Mouse (Mus musculus) hindbrain, embryonic 16.5 days (tissue): ENCODE data around the gene Tle4. TPM values are rescaled to one million over a fixed set of nuclear protein-coding genes. Genes with fewer than 3 reads are reported as not detected.

Experiments used
- ATAC-seq: fragments of 200-750 bp; cut with Nextera tagmentation; 2 replicates; pipeline ENCODE4 v1.8.0; 2017; ENCODE audit warnings: moderate TSS enrichment, moderate library complexity
- H3K27ac ChIP-seq: fragments of 300-500 bp; sonication (generic); 2 replicates; pipeline ENCODE4 v1.5.1; 2014; ENCODE audit warnings: low read depth, mild to moderate bottlenecking, control low read depth, low read length, moderate library complexity
- H3K27me3 ChIP-seq: fragments of 300-500 bp; sonication (generic); replicated peaks from 2 replicates; pipeline ENCODE4 v1.6.1; 2014; ENCODE audit warnings: low read length; ENCODE audit not compliant: control insufficient read depth, insufficient read depth
- H3K36me3 ChIP-seq: fragments of 300-500 bp; sonication (generic); 2 replicates; pipeline ENCODE4 v1.6.1; 2014; ENCODE audit warnings: mild to moderate bottlenecking, low read length, moderate library complexity, mixed read lengths; ENCODE audit not compliant: control insufficient read depth, insufficient read depth
- H3K4me1 ChIP-seq: fragments of 300-500 bp; sonication (generic); 2 replicates; pipeline ENCODE4 v1.6.1; 2014; ENCODE audit warnings: low read depth, low read length; ENCODE audit not compliant: control insufficient read depth, insufficient read depth
- H3K4me2 ChIP-seq: fragments of 300-500 bp; sonication (generic); 2 replicates; pipeline ENCODE4 v1.6.1; 2014; ENCODE audit warnings: mild to moderate bottlenecking, low read length, control low read depth, moderate library complexity
- H3K4me3 ChIP-seq: fragments of 300-500 bp; sonication (generic); 2 replicates; pipeline ENCODE4 v1.5.1; 2014; ENCODE audit warnings: mild to moderate bottlenecking, low read length, control low read depth, moderate library complexity
- H3K9ac ChIP-seq: fragments of 300-500 bp; sonication (generic); 2 replicates; pipeline ENCODE4 v1.6.1; 2014; ENCODE audit warnings: low read depth, mild to moderate bottlenecking, control low read depth, low read length, moderate library complexity
- H3K9me3 ChIP-seq: fragments of 300-500 bp; sonication (generic); 2 replicates; pipeline ENCODE4 v1.6.1; 2014; ENCODE audit warnings: mild to moderate bottlenecking, low read length, moderate library complexity; ENCODE audit not compliant: control insufficient read depth
- WGBS: fragments of 180-500 bp; shearing (Covaris S2); extraction: QIAGEN DNeasy Blood & Tissue Kit; methylation state at CpG from one replicate; pipeline ENCODE4 v1.1.7; 2014; 5-methylcytosine and 5-hydroxymethylcytosine counted together
- polyA plus RNA-seq: library from polyadenylated mRNA; unstranded; fragments of >200 nt; fragmentation: Nextera tagmentation; extraction: Ambion mirVana; gene quantifications from 2 replicates; pipeline ENCODE4 v1.2.1, GENCODE M21; 2015

Gene Tle4
- polyA plus RNA-seq, 1 experiment from 2014 or later = 16.4 TPM

DNA sequence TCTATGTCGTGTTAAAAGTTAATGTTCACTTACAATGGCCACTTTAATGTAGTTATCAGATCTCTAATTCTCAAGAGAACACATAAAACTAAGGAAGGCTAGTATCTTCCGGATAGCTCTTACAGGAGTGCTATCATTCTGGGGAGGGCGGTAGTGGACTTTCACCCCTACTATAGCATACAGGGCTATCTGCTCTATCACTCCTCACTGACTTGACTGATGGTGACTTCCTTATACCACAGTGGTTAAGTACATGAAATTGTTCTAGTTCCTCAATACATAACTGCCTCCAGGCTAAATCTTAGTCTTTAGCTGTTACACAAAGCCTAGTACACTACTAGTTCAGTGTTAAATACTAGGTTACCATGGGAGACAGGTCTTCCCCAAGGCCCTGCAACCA is 104.8 kb downstream of the Tle4 start:
- Histone ChIP-seq H3K4me3 (no peak overlapping the region), H3K27me3 (no peaks in the 10 kb centered on the region), H3K27ac (no peak overlapping the region), H3K9ac (no peak overlapping the region), H3K4me1 (no peaks in the 10 kb centered on the region), H3K36me3 (no peaks in the 10 kb centered on the region), H3K4me2 (no peak overlapping the region), H3K9me3 (0 out of 2 replicates have a peak, but pooled peaks cover 2% of the 10 kb centered on the region)
- ATAC-seq = no peak
- 91% methylated on average over 3 of the region's 3 CpGs for WGBS

- Histone ChIP-seq H3K27me3 (no peaks in the 10 kb centered on the region), H3K9me3 (0 out of 2 replicates have a peak, but pooled peaks cover 2% of the 10 kb centered on the region), H3K4me1 (no peaks in the 10 kb centered on the region), H3K36me3 (no peaks in the 10 kb centered on the region), H3K27ac (no peak overlapping the region), H3K4me2 (no peak overlapping the region), H3K9ac (no peak overlapping the region), H3K4me3 (no peak overlapping the region)
- WGBS = 54% methylated on average over 9 of the region's 9 CpGs
- peak; percentile 68 for ATAC-seq
Observed at GRCm38 (mm10) chr19:14487180-14487579, 110.7 kb downstream of the Tle4 start.

GRCm38 (mm10) chr19:14485176-14485575 is 112.7 kb downstream of the Tle4 start:
- Histone ChIP-seq H3K36me3 (no peaks in the 10 kb centered on the region), H3K27ac (no peak overlapping the region), H3K27me3 (no peaks in the 10 kb centered on the region), H3K4me1 (peaks cover 5% of the 10 kb centered on the region), H3K4me2 (no peak overlapping the region), H3K9ac (no peak overlapping the region), H3K9me3 (0 out of 2 replicates have a peak, but pooled peaks cover 2% of the 10 kb centered on the region), H3K4me3 (no peak overlapping the region)
- 74% methylated on average over 3 of the region's 3 CpGs for WGBS
- ATAC-seq = no peak

DNA sequence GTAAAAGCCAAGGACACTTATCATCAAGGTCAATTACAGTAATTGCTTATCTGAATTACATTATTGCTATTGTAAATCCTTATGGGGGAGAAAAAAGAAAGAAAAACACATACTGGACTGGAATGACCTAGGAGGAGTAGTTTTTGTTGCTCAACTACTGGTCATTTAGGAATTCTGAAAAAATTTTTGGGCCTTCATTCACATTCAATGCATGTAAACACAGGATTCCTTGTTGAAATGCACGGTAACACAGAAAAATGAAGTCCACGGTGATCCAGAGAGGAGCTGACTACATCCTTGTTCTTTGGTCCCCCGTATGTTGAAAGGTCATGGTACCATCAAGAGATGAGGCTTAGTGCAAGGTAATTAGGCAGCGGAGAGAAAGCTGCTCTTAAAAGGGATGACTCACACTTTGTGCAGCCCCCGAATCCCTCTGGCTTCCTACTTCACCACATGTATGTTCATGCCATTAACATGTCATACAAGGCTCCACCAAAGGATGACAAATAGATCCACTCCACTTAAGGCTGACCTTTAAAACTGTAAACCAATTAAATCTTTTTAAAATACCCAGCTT is 115.2 kb downstream of the Tle4 start:
- H3K4me1 ChIP-seq = peaks cover 5% of the 10 kb centered on the region
- no peak overlapping the region for H3K27ac ChIP-seq
- H3K9me3 ChIP-seq = no peaks in the 10 kb centered on the region
- no peak overlapping the region for H3K9ac ChIP-seq
- ATAC-seq = no peak
- H3K4me2 ChIP-seq = no peak overlapping the region
- no peak overlapping the region for H3K4me3 ChIP-seq
- WGBS = 66% methylated on average over 5 of the region's 5 CpGs
- H3K36me3 ChIP-seq = no peaks in the 10 kb centered on the region
- H3K27me3 ChIP-seq = no peaks in the 10 kb centered on the region

DNA sequence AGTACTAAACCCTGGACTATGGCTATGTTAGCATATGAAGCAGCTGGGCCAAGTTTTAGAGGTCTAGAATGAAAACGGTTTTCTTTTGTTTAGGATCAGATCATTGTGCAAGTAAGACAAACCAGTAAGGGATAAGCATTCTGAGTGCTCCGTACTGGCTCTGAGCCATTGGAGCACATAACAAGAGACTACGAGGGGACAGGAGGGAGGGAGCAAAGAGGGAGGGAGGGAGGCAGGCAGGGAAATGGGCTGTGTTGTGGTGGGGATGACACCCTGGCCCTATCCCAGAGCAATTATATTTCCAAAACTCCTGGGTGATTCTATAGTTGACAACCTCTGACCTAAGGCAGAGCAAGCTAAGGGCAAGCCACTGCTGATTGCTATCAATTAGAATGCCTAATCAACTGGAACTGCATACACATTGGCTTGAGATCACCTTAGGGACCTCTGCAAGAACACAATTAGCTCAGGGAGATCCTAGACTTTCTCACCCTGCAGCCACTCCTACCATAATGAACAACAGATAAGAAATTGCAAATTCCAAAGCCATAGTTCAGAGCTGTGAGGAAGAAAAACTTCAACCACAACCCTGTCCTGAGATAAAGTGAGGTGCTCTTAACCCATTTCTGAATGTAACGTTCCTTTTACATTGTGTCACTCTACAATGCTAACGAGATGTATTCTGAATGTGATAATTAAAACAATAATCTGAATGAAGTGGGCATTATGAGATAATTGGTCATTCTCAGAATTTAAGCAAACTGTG is 115.9 kb downstream of the Tle4 start:
- Histone ChIP-seq H3K9ac (no peak overlapping the region), H3K4me1 (peaks cover 5% of the 10 kb centered on the region), H3K36me3 (no peaks in the 10 kb centered on the region), H3K4me2 (no peak overlapping the region), H3K4me3 (no peak overlapping the region), H3K27ac (no peak overlapping the region), H3K9me3 (no peaks in the 10 kb centered on the region), H3K27me3 (no peaks in the 10 kb centered on the region)
- peak; percentile 67 for ATAC-seq
- 28% methylated on average over 5 of the region's 5 CpGs for WGBS

DNA sequence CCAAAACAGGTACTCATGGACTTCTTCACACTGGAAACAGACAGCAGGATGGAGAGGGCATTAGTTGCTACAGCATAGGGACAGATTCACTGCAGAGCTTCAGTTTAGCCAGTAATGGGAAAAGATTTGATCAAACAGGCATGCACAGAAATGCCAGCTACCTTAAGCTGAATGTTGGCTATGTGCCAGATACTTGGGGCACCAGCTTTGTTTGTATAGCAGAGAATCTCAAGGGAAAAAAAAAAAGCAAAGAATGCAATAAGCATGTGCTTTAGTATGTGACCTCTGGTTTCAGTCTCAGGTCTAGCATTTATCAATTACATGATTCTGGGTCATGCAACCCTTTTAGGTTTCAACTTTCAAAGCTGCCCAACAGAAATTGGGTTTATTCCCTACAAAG is 118.1 kb downstream of the Tle4 start:
- no peak overlapping the region for H3K9ac ChIP-seq
- no peaks in the 10 kb centered on the region for H3K9me3 ChIP-seq
- no peak overlapping the region for H3K27ac ChIP-seq
- no peak overlapping the region for H3K4me3 ChIP-seq
- H3K36me3 ChIP-seq = no peaks in the 10 kb centered on the region
- H3K4me1 ChIP-seq = peaks cover 5% of the 10 kb centered on the region
- H3K4me2 ChIP-seq = no peak overlapping the region
- no peaks in the 10 kb centered on the region for H3K27me3 ChIP-seq
- no peak for ATAC-seq

DNA sequence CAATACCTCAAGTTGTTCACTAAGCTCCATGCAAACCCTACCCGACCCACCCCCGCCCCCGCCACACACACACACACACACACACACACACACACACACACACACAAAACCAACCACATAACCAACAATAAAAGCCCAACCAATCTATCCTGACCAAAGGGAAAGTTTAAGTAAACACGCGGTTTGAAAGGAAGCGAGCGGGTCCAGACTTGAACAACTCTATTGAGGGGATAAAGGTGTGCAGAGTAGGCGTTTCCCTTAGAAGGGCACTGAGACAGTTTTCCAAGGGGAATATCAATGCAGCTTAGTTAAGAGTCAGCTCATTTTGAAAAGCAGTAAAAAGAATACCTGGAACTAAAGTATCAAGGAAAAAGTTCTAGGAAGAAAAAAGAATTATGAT is 128.5 kb downstream of the Tle4 start:
- no peak overlapping the region for H3K4me2 ChIP-seq
- no peak for ATAC-seq
- no peaks in the 10 kb centered on the region for H3K4me1 ChIP-seq
- no peaks in the 10 kb centered on the region for H3K36me3 ChIP-seq
- no peak overlapping the region for H3K4me3 ChIP-seq
- 94% methylated on average over 8 of the region's 8 CpGs for WGBS
- H3K27ac ChIP-seq = no peak overlapping the region
- H3K27me3 ChIP-seq = no peaks in the 10 kb centered on the region
- H3K9ac ChIP-seq = no peak overlapping the region
- H3K9me3 ChIP-seq = no peaks in the 10 kb centered on the region

GRCm38 (mm10) chr19:14468733-14469132 is 129.1 kb downstream of the Tle4 start:
- no peak overlapping the region for H3K9ac ChIP-seq

DNA sequence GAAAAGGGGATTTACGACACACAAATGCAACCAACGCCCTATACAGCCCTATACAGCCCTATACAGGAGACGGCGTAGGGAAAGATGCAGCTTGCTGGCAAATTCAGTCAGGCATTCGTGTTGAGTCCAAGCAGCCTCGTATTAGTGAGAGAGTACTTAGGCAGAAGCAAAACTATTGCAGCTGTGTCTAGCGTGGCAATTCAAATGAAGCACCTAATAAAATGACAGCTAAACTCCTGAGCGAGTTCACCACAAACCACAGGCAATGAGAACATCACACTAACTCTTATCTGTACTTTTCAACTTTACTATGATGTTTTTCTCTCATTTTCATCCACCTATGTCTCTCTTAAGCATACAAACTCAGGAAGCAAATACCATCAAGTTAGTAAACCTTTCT is 131.8 kb downstream of the Tle4 start:
- no peak for ATAC-seq
- 86% methylated on average over 8 of the region's 8 CpGs for WGBS
- no peaks in the 10 kb centered on the region for H3K9me3 ChIP-seq
- H3K4me1 ChIP-seq = no peaks in the 10 kb centered on the region
- no peak overlapping the region for H3K4me2 ChIP-seq
- H3K27ac ChIP-seq = no peak overlapping the region
- no peaks in the 10 kb centered on the region for H3K27me3 ChIP-seq
- H3K9ac ChIP-seq = no peak overlapping the region
- 0 out of 2 replicates have a peak, but pooled peaks cover 2% of the 10 kb centered on the region for H3K36me3 ChIP-seq
- no peak overlapping the region for H3K4me3 ChIP-seq

More at GRCm38 (mm10) chr19:14468733-14469132, 129.1 kb downstream of the Tle4 start:
- 97% methylated on average over 2 of the region's 2 CpGs for WGBS
- ATAC-seq = no peak
- H3K4me1 ChIP-seq = no peaks in the 10 kb centered on the region
- no peaks in the 10 kb centered on the region for H3K36me3 ChIP-seq
- no peak overlapping the region for H3K4me2 ChIP-seq
- no peaks in the 10 kb centered on the region for H3K9me3 ChIP-seq
- no peaks in the 10 kb centered on the region for H3K27me3 ChIP-seq
- no peak overlapping the region for H3K27ac ChIP-seq
- no peak overlapping the region for H3K4me3 ChIP-seq
